Mouse (Mus musculus): ENCODE measurements at regions not wholly inside any gene's neighbourhood (a gene's known extent, or its start where the extent isn't known, plus 50 kb on each side); places are given as distances from the start of the nearest gene placed in this dataset.

GRCm38 (mm10) chr10:97282416-97282815 lies 197.0 kb upstream of the Dcn start:
- Histone ChIP-seq H3K36me3 (no peaks in the 10 kb centered on the region), H3K4me1 (no peaks in the 10 kb centered on the region), H3K4me3 (no peak overlapping the region), H3K9me3 (no peaks in the 10 kb centered on the region), H3K4me2 (replicated peaks) (no peak overlapping the region), H3K9ac (replicated peaks) (no peak overlapping the region), H3K27me3 (no peaks in the 10 kb centered on the region), H3K27ac (replicated peaks) (no peak overlapping the region)
- WGBS, result 85% methylated on average over 2 of the region's 2 CpGs
- ATAC-seq (replicated peaks), result no peak

GRCm38 (mm10) chr10:97282841-97283496 lies 196.4 kb upstream of the Dcn start:
- H3K36me3 ChIP-seq, result no peaks in the 10 kb centered on the region
- no peak for ATAC-seq (replicated peaks)

GRCm38 (mm10) chr10:97304791-97305355 lies 174.5 kb upstream of the Dcn start:
- H3K9ac ChIP-seq (replicated peaks), result no peak overlapping the region
- no peaks in the 10 kb centered on the region for H3K4me1 ChIP-seq
- no peak for ATAC-seq (replicated peaks)
- no peak overlapping the region for H3K27ac ChIP-seq (replicated peaks)
- no peak overlapping the region for H3K4me3 ChIP-seq
- H3K4me2 ChIP-seq (replicated peaks), result no peak overlapping the region
- H3K27me3 ChIP-seq, result no peaks in the 10 kb centered on the region
- 75% methylated on average over 3 of the region's 3 CpGs for WGBS
- no peaks in the 10 kb centered on the region for H3K9me3 ChIP-seq
- no peaks in the 10 kb centered on the region for H3K36me3 ChIP-seq

More at GRCm38 (mm10) chr10:97282841-97283496, 196.4 kb upstream of the Dcn start:
- Histone ChIP-seq H3K4me3 (no peak overlapping the region), H3K9ac (replicated peaks) (no peak overlapping the region), H3K27me3 (no peaks in the 10 kb centered on the region), H3K27ac (replicated peaks) (no peak overlapping the region), H3K9me3 (no peaks in the 10 kb centered on the region), H3K4me2 (replicated peaks) (no peak overlapping the region), H3K4me1 (no peaks in the 10 kb centered on the region)
- WGBS, result 77% methylated on average over 4 of the region's 4 CpGs

GRCm38 (mm10) chr10:97309580-97309979 lies 169.8 kb upstream of the Dcn start:
- 85% methylated on average over 5 of the region's 5 CpGs for WGBS
- H3K4me3 ChIP-seq, result no peak overlapping the region
- no peaks in the 10 kb centered on the region for H3K9me3 ChIP-seq
- H3K9ac ChIP-seq (replicated peaks), result no peak overlapping the region
- H3K36me3 ChIP-seq, result no peaks in the 10 kb centered on the region
- H3K4me2 ChIP-seq (replicated peaks), result no peak overlapping the region
- ATAC-seq (replicated peaks), result no peak
- H3K27ac ChIP-seq (replicated peaks), result no peak overlapping the region
- H3K27me3 ChIP-seq, result no peaks in the 10 kb centered on the region
- peaks cover 18% of the 10 kb centered on the region; the same call in 1 of the 2 replicates for H3K4me1 ChIP-seq

GRCm38 (mm10) chr10:97312509-97312908 lies 166.9 kb upstream of the Dcn start:
- H3K9ac ChIP-seq (replicated peaks), result peak overlapping the region; percentile 46
- H3K4me1 ChIP-seq, result peaks cover 19% of the 10 kb centered on the region; the same call in 1 of the 2 replicates
- no peaks in the 10 kb centered on the region for H3K9me3 ChIP-seq
- peak; percentile 15 for ATAC-seq (replicated peaks)
- WGBS, result 9% methylated on average over 12 of the region's 12 CpGs
- no peaks in the 10 kb centered on the region for H3K36me3 ChIP-seq
- H3K4me2 ChIP-seq (replicated peaks), result peak overlapping the region; percentile 69
- peak overlapping the region; percentile 45 for H3K4me3 ChIP-seq
- no peaks in the 10 kb centered on the region for H3K27me3 ChIP-seq
- peak overlapping the region; percentile 98 for H3K27ac ChIP-seq (replicated peaks)

GRCm38 (mm10) chr10:97312978-97313377 lies 166.4 kb upstream of the Dcn start:
- peak; percentile 96 for ATAC-seq (replicated peaks)
- Histone ChIP-seq H3K36me3 (no peaks in the 10 kb centered on the region), H3K27ac (replicated peaks) (peak overlapping the region; percentile 98), H3K4me2 (replicated peaks) (peak overlapping the region; percentile 69), H3K4me3 (peak overlapping the region; percentile 45), H3K27me3 (no peaks in the 10 kb centered on the region), H3K9ac (replicated peaks) (peak overlapping the region; percentile 56), H3K9me3 (no peaks in the 10 kb centered on the region), H3K4me1 (peaks cover 19% of the 10 kb centered on the region; the same call in 1 of the 2 replicates)
- 1% methylated on average over 17 of the region's 17 CpGs for WGBS

- H3K36me3 ChIP-seq, result no peaks in the 10 kb centered on the region
- H3K27ac ChIP-seq (replicated peaks), result peak overlapping the region; percentile 98
- peaks cover 19% of the 10 kb centered on the region; the same call in 1 of the 2 replicates for H3K4me1 ChIP-seq
- H3K4me3 ChIP-seq, result peak overlapping the region; percentile 45
- no peaks in the 10 kb centered on the region for H3K9me3 ChIP-seq
- peak; percentile 96 for ATAC-seq (replicated peaks)
- H3K27me3 ChIP-seq, result no peaks in the 10 kb centered on the region
- H3K9ac ChIP-seq (replicated peaks), result peak overlapping the region; percentile 56
- 0% methylated on average over 13 of the region's 13 CpGs for whole genome bisulfite sequencing
- H3K4me2 ChIP-seq (replicated peaks), result peak overlapping the region; percentile 69
Observed at GRCm38 (mm10) chr10:97313407-97313901, 166.0 kb upstream of the Dcn start.

- H3K4me3 ChIP-seq, result no peak overlapping the region
- 66% methylated on average over 2 of the region's 2 CpGs for WGBS
Observed at GRCm38 (mm10) chr10:97332639-97333038, 146.8 kb upstream of the Dcn start.

GRCm38 (mm10) chr10:97334044-97334443 lies 145.4 kb upstream of the Dcn start:
- Histone ChIP-seq H3K4me3 (no peak overlapping the region), H3K4me2 (replicated peaks) (no peak overlapping the region), H3K4me1 (no peaks in the 10 kb centered on the region), H3K27me3 (no peaks in the 10 kb centered on the region), H3K27ac (replicated peaks) (no peak overlapping the region), H3K9me3 (no peaks in the 10 kb centered on the region), H3K9ac (replicated peaks) (no peak overlapping the region), H3K36me3 (no peaks in the 10 kb centered on the region)
- ATAC-seq (replicated peaks), result no peak

More at GRCm38 (mm10) chr10:97332639-97333038, 146.8 kb upstream of the Dcn start:
- H3K27me3 ChIP-seq, result no peaks in the 10 kb centered on the region
- no peak overlapping the region for H3K4me2 ChIP-seq (replicated peaks)
- H3K4me1 ChIP-seq, result no peaks in the 10 kb centered on the region
- no peak overlapping the region for H3K9ac ChIP-seq (replicated peaks)
- no peaks in the 10 kb centered on the region for H3K36me3 ChIP-seq
- no peak for ATAC-seq (replicated peaks)
- H3K27ac ChIP-seq (replicated peaks), result no peak overlapping the region
- no peaks in the 10 kb centered on the region for H3K9me3 ChIP-seq

GRCm38 (mm10) chr10:97334606-97335150 lies 144.7 kb upstream of the Dcn start:
- ATAC-seq (replicated peaks), result no peak
- Histone ChIP-seq H3K9me3 (no peaks in the 10 kb centered on the region), H3K9ac (replicated peaks) (no peak overlapping the region), H3K4me1 (0 out of 2 replicates have a peak, but pooled peaks cover 2% of the 10 kb centered on the region), H3K4me2 (replicated peaks) (no peak overlapping the region), H3K36me3 (no peaks in the 10 kb centered on the region), H3K4me3 (no peak overlapping the region), H3K27me3 (no peaks in the 10 kb centered on the region), H3K27ac (replicated peaks) (no peak overlapping the region)
- WGBS, result 66% methylated on average over 9 of the region's 9 CpGs

GRCm38 (mm10) chr10:97338033-97338692 lies 141.2 kb upstream of the Dcn start:
- Histone ChIP-seq H3K9me3 (no peaks in the 10 kb centered on the region), H3K27ac (replicated peaks) (no peak overlapping the region), H3K4me1 (peaks cover 4% of the 10 kb centered on the region; the same call in 1 of the 2 replicates), H3K4me3 (no peak overlapping the region), H3K36me3 (no peaks in the 10 kb centered on the region), H3K4me2 (replicated peaks) (no peak overlapping the region), H3K27me3 (no peaks in the 10 kb centered on the region), H3K9ac (replicated peaks) (no peak overlapping the region)
- WGBS, result 58% methylated on average over 6 of the region's 6 CpGs
- ATAC-seq (replicated peaks), result no peak

Data from forebrain, embryonic 15.5 days (tissue).